Mouse (Mus musculus) embryonic facial prominence, embryonic 10.5 days (tissue): ENCODE measurements at regions not wholly inside any gene's neighbourhood (a gene's known extent, or its start where the extent isn't known, plus 50 kb on each side); places are given as distances from the start of the nearest gene placed in this dataset.

Experiments
- DNase-seq: peaks from one replicate; pipeline ENCODE4 v3.0.0-alpha.2; 2017; ENCODE audit warnings: low spot score
- H3K27ac ChIP-seq: fragments of 300-500 bp; sonication (generic); replicated peaks from 2 replicates; pipeline ENCODE4 v1.5.1; 2016; ENCODE audit warnings: mild to moderate bottlenecking
- H3K27me3 ChIP-seq: fragments of 300-500 bp; sonication (generic); replicated peaks from 2 replicates; pipeline ENCODE4 v1.6.1; 2016; ENCODE audit warnings: low read depth, mild to moderate bottlenecking; ENCODE audit not compliant: poor library complexity, severe bottlenecking
- H3K36me3 ChIP-seq: fragments of 300-500 bp; sonication (generic); replicated peaks from 2 replicates; pipeline ENCODE4 v1.6.1; 2016; ENCODE audit warnings: mild to moderate bottlenecking, moderate library complexity
- H3K4me1 ChIP-seq: fragments of 300-500 bp; sonication (generic); 2 replicates; pipeline ENCODE4 v1.6.1; 2016
- H3K4me3 ChIP-seq: fragments of 300-500 bp; sonication (generic); 2 replicates; pipeline ENCODE4 v1.5.1; 2016; ENCODE audit warnings: mild to moderate bottlenecking, moderate library complexity
- H3K9me3 ChIP-seq: fragments of 300-500 bp; sonication (generic); 2 replicates; pipeline ENCODE4 v1.6.1; 2016; ENCODE audit warnings: mild to moderate bottlenecking
- WGBS: fragments of 180-500 bp; shearing (Covaris S2); methylation state at CpG from one replicate; pipeline ENCODE4 v1.1.7; 2016; 5-methylcytosine and 5-hydroxymethylcytosine counted together

DNA sequence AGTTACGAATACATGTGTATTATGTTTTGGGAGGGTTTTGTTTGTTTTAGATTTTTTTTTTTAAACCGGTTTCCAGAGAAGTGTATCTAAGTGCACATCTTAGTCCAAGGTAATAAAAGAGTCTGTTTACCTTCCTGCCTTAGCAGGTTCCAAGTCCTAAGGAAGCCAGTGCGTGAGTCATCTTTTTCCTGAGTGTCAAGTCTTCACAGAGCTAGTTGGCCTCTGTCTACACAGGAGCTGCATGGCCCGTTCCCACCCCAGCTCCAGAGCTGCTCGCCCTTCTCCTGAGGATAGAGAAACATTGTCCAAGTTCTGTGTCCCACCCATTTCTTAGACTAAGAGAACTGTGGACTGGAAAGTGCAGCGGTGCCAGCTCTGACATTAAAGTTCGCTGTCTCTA lies 192.6 kb downstream of the Sptssa start:
- no peaks in the 10 kb centered on the region for H3K9me3 ChIP-seq
- no peak overlapping the region for H3K4me3 ChIP-seq
- 83% methylated on average over 7 of the region's 7 CpGs for WGBS
- DNase-seq = no peak
- peaks cover 5% of the 10 kb centered on the region; the same call in 1 of the 2 replicates for H3K4me1 ChIP-seq
- H3K27me3 ChIP-seq = no peaks in the 10 kb centered on the region
- H3K27ac ChIP-seq = no peak overlapping the region
- no peaks in the 10 kb centered on the region for H3K36me3 ChIP-seq

DNA sequence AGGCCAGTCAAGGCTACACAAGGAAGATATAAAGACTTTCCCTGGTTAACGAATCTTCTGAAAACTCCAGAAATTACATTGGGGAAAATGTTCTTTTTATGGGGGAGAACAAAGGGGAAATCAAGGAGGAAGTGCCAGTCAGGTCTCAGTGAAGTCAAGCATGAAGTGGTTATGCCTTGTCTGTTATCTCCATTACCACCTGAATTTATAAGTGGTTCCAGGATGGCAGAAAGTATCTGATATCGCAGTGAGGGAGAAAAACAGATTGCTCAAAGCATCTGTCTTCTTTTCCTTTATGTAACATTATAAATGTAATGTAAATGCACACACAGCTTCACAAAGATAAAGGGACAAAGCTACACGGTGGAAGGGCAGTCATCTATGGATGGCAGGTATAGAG lies 195.0 kb downstream of the Sptssa start:
- Histone ChIP-seq H3K9me3 (no peaks in the 10 kb centered on the region), H3K4me1 (peaks cover 5% of the 10 kb centered on the region; the same call in 1 of the 2 replicates)
- WGBS = 87% methylated on average over 3 of the region's 3 CpGs

DNA sequence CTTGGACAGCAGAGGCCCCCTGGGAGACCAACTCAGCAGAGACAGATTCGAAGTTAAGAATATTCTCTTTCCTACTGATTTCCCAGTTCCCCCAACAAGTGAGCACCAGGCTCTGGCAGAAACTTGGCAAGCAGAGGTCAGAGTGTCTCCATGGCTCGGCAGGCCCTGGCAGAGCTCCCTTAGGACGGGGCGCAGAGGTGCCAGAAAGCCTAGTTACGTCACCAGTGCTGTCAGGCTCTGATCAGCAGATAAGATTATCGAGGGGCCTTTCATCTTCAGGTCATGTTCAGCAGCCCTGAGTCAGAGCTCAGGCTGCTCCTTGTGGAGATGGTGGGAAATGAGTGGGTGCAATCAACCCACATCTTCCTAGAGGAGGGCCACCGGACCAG lies 196.2 kb downstream of the Sptssa start:
- Histone ChIP-seq H3K4me1 (peaks cover 5% of the 10 kb centered on the region; the same call in 1 of the 2 replicates), H3K9me3 (no peaks in the 10 kb centered on the region), H3K27ac (no peak overlapping the region), H3K36me3 (no peaks in the 10 kb centered on the region), H3K4me3 (no peak overlapping the region), H3K27me3 (no peaks in the 10 kb centered on the region)
- DNase-seq = no peak
- WGBS = 83% methylated on average over 7 of the region's 7 CpGs

More for the DNA sequence above, 195.0 kb downstream of the Sptssa start:
- Histone ChIP-seq H3K36me3 (no peaks in the 10 kb centered on the region), H3K27ac (no peak overlapping the region), H3K27me3 (no peaks in the 10 kb centered on the region), H3K4me3 (no peak overlapping the region)
- DNase-seq = no peak

DNA sequence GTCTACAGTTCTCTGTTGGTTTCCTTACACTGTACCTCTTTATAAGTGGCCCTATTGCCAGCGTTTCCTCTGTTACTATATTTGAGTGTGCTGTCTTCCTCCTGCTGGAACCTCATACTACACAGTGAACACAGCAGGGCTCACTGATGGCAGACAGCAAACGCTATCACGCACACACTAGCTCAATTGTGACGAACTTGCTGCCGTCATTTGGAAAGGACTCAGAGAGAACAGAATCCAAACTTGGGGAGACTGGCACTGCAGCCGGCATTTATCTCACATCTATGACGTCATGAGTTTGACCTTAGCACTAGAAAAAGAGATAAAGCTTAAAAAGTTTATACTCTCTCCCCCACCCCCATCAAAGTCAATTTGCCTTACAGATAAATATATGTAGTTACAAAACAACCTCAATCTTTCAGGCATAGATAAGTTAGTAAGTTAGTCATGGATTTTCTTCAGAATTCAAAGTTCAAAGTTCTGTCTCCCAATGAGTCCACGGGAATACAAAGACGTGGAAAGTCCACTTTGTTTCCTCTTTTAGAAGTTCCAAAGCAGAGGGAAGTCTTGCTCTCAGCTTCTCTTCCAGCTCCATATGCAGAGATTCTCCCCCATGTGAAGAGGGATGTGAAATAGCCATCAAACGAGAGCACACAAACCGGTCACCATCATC lies 196.8 kb downstream of the Sptssa start:
- Histone ChIP-seq H3K27ac (no peak overlapping the region), H3K9me3 (no peaks in the 10 kb centered on the region), H3K4me3 (no peak overlapping the region), H3K4me1 (peaks cover 5% of the 10 kb centered on the region; the same call in 1 of the 2 replicates), H3K36me3 (no peaks in the 10 kb centered on the region), H3K27me3 (no peaks in the 10 kb centered on the region)
- WGBS = 81% methylated on average over 11 of the region's 11 CpGs
- DNase-seq = no peak

DNA sequence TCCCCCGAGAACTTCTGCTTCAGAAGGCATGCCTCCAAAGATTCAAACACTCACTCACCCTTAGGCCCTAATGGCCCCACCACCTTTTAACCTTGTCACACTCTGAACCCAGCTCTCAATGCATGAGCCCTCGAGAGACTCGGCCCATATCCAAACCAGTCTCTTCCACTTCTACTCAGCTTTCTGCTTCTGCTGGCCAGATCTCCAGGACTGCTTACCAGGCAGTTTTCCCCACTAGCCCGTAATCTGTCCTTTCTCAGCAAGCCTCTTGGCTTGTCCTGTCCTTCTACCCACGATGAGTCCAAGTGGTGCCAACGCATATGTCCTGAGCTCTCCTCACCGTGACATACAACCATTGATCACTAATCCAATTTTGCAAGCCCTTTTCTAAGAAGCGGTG lies 199.6 kb downstream of the Sptssa start:
- DNase-seq = no peak
- no peak overlapping the region for H3K27ac ChIP-seq
- H3K27me3 ChIP-seq = no peaks in the 10 kb centered on the region
- H3K36me3 ChIP-seq = no peaks in the 10 kb centered on the region
- 88% methylated on average over 8 of the region's 8 CpGs for WGBS
- no peak overlapping the region for H3K4me3 ChIP-seq
- H3K4me1 ChIP-seq = peaks cover 5% of the 10 kb centered on the region; the same call in 1 of the 2 replicates
- no peaks in the 10 kb centered on the region for H3K9me3 ChIP-seq

DNA sequence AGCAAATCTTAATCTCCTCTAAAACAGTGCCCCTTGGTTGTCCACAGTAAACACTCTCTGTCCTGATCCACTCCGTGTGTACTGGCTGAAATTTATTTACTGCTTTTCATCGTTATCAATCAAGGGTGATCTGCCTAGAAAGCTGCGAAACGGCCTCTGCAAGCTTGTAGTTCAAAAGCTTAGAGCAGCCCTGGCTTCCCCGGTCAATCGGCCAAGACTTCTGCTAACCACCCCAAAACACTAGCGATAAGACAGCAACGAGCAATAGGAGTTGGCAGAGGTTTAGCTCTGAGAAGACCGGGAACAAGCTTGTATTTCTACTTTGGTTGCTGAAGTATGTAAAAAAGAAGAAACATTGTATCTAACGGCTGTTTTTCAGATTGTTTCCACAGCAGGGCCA lies 201.8 kb downstream of the Sptssa start:
- Histone ChIP-seq H3K9me3 (no peaks in the 10 kb centered on the region), H3K4me1 (peaks cover 10% of the 10 kb centered on the region), H3K36me3 (no peaks in the 10 kb centered on the region), H3K27ac (no peak overlapping the region), H3K4me3 (no peak overlapping the region), H3K27me3 (no peaks in the 10 kb centered on the region)
- 90% methylated on average over 10 of the region's 10 CpGs for WGBS
- DNase-seq = no peak

DNA sequence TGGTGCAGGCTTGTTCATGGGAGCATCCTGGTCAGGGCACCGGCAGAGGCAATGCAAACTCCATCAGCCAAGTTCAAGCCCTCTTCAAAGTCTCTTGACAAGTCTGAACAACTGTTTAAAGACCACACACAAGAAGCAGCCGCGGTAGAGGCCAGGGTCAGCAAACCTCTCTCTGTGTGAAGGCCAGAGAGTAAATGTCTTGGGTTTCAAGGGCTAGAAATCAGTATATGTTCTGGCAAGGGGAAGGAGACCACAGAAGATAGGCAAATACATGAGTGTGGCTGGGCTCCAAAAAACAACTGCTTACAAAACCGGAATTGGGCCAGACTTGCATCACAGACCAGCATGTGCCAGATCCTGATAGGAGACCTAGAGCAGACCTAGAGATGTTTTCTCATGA lies 203.0 kb downstream of the Sptssa start:
- Histone ChIP-seq H3K4me3 (no peak overlapping the region), H3K36me3 (no peaks in the 10 kb centered on the region), H3K9me3 (no peaks in the 10 kb centered on the region), H3K27ac (no peak overlapping the region), H3K27me3 (no peaks in the 10 kb centered on the region), H3K4me1 (peaks cover 12% of the 10 kb centered on the region)
- no peak for DNase-seq
- WGBS = 78% methylated on average over 4 of the region's 4 CpGs

DNA sequence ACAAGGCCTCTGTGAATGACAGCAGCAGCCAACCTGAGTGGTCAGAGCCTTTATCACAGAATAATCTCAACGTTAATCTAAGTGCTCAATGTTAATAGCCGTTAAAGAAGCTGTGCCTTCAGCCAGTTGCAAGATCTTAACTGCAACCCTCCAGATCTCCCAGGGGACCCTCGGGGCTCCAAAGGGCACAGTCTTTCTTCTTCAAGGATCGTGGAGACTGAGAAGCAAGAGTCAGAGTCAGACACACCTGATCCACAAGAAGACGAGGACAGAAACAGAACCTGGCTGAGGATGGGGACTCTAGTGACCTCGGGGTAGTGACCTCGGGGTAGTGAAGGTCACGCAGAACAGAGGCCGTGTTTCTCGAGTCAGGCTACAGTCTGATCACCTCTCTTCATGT lies 206.0 kb downstream of the Sptssa start:
- Histone ChIP-seq H3K4me3 (no peak overlapping the region), H3K9me3 (no peaks in the 10 kb centered on the region), H3K27ac (no peak overlapping the region), H3K27me3 (no peaks in the 10 kb centered on the region), H3K4me1 (peaks cover 25% of the 10 kb centered on the region), H3K36me3 (no peaks in the 10 kb centered on the region)
- 62% methylated on average over 10 of the region's 10 CpGs for WGBS
- no peak for DNase-seq

DNA sequence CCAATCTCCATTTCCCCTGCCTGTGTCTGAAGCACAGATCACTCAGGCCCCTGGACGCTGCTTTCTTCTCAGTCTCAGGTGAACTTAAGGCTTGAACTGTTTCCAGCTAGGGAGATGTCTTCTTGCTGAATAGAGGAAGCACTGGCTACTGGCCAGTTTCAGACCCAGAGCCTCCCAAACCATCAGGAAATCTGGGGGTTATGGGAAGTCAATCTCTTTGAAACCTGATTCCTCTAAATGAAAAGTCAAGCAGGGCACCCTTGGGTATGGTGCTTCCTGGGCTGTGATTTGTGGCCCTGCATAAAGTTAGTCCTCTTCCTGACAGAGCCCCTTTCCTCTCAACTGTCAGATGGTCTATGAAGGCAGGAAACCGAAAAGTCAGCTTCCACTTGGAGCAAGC lies 208.2 kb downstream of the Sptssa start:
- Histone ChIP-seq H3K4me3 (no peak overlapping the region), H3K27ac (no peak overlapping the region), H3K9me3 (no peaks in the 10 kb centered on the region), H3K36me3 (no peaks in the 10 kb centered on the region), H3K4me1 (peaks cover 33% of the 10 kb centered on the region), H3K27me3 (no peaks in the 10 kb centered on the region)
- DNase-seq = no peak
- WGBS = 59% methylated on average over 2 of the region's 2 CpGs

DNA sequence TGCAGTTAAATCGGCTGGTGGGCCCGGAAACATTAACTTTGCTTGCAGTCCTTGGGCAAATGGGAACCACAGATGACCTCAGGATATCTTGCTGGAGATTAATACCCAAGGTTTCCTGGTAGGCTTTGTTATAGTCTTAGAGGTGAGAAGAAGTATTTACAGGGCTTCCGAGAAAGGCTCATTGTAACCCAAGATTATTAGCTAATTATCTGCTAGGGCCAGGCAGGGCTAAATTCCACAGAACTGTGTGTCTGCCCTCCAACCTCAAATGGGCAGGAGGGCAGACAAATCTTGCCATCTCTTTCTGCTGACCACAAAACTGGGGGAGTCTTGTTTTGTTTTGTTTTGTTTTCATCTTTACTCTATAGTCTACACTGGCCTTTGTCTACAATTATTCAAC lies 209.0 kb downstream of the Sptssa start:
- H3K36me3 ChIP-seq = no peaks in the 10 kb centered on the region
- no peaks in the 10 kb centered on the region for H3K9me3 ChIP-seq
- H3K27me3 ChIP-seq = no peaks in the 10 kb centered on the region
- 59% methylated on average over 3 of the region's 3 CpGs for WGBS
- peaks cover 42% of the 10 kb centered on the region for H3K4me1 ChIP-seq
- no peak for DNase-seq
- H3K4me3 ChIP-seq = no peak overlapping the region
- H3K27ac ChIP-seq = no peak overlapping the region

DNA sequence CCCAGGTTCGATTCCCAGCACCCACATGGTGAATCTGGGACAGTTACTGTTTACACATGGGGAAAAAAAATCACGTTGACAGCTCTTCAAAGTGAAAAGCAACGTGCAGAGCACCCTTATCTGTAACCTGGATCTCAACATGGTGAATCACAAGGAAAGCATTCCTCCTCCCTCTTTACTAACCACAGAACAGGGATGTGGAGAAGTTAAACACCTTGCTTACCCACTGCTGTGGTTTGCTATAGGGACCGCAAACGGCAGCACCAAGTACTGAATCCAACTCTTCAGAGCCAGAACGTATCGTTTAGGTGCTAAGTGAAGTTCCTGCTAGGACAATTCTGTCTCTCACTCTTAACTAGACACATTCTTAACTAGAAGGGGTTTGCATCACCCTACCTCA lies 210.0 kb downstream of the Sptssa start:
- Histone ChIP-seq H3K27ac (no peak overlapping the region), H3K4me1 (peaks cover 45% of the 10 kb centered on the region), H3K36me3 (no peaks in the 10 kb centered on the region), H3K9me3 (no peaks in the 10 kb centered on the region), H3K27me3 (no peaks in the 10 kb centered on the region), H3K4me3 (no peak overlapping the region)
- no peak for DNase-seq
- 92% methylated on average over 7 of the region's 7 CpGs for WGBS

DNA sequence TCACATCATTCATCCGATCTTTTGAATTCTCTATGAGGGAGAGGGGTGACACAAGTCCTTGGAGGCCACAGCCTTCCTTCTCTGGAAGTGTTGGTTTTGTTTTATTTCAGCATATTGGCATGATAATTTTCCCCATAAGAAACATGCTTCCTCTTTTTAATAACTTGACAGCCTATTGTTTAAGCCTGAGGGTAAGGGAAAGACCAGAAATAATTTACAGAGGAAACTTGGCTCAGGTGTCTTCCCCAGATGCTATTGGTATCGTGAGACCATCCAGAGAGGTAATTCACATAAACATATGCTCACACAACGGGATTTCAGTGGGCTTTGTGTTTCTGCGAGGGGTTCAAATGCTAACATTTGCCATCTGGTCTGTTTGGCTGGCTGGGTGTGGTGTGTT lies 212.0 kb downstream of the Sptssa start:
- DNase-seq = no peak
- H3K36me3 ChIP-seq = no peaks in the 10 kb centered on the region
- 68% methylated on average over 4 of the region's 4 CpGs for WGBS
- H3K27me3 ChIP-seq = no peaks in the 10 kb centered on the region
- no peak overlapping the region for H3K4me3 ChIP-seq
- no peaks in the 10 kb centered on the region for H3K9me3 ChIP-seq
- no peak overlapping the region for H3K27ac ChIP-seq
- H3K4me1 ChIP-seq = peaks cover 34% of the 10 kb centered on the region

DNA sequence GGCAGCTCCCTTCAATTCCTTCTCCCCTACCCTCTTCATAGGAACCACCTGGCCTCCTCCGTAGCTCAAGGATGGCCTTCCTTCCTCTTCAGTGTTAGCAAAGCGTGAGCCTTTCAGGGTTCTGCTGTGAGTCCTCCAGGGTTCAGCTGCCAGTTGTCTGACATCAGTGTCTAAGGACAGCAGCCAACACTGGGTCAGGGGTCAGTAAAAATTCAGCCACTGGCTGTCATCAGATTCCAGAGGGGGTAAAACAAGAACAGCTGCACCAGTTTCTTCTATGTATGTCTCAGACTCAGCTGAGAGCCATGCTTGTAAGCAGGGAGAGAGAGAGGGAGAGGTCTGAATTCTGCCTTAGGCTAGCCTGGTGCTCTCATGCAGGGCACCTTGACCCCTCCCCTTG lies 213.1 kb downstream of the Sptssa start:
- DNase-seq = peak; percentile 18
- no peaks in the 10 kb centered on the region for H3K27me3 ChIP-seq
- no peaks in the 10 kb centered on the region for H3K36me3 ChIP-seq
- H3K4me1 ChIP-seq = peaks cover 32% of the 10 kb centered on the region
- H3K4me3 ChIP-seq = no peak overlapping the region
- H3K27ac ChIP-seq = peak overlapping the region; percentile 30; the same call in 1 of the 2 replicates
- WGBS = 44% methylated on average over 2 of the region's 2 CpGs
- no peaks in the 10 kb centered on the region for H3K9me3 ChIP-seq
